Mouse (Mus musculus): Measurements from ENCODE around the gene Igsf8.

Igsf8 gene

DNA sequence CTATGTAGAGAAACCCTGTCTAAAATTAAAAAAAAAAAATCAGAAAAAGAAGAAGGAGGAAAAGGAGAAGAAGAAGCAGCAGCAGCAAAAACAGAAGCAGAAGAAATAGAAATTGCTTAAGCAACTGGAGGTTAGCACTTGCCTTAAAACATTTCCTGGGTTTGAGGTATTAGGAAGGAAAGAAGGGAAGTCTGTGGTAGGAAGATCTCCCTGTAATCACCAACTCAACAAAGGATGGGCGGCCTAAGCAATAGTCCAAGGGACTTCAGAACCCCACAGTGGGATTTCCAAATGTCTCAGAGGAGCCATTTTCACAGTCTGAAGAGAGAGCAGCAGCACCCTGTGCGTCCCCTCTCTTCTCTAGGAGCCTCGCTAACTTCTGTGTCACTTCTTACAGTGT, 91.0 kb downstream of the Igsf8 start:
- no peak for DNase-seq

DNA sequence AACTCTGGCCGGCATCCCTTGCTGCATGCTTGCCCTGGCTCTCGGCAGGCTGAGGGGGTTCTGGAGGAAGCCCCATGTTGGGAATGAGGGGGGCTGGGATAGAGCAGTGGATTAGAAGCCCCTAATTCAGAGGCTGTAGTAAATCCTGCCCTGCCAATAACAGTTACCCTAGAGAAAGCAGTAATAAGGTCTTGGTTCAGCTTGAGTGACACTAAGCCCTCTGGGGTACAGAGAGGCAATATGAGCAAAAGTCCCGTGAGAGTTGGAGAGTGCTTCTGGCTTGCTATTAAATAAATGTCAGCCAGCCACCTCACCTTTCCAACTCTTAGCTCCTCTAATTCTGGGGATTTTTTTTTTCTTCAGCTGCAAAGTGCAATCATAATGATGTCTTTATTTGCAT, 93.9 kb downstream of the Igsf8 start:
- no peak for DNase-seq

DNA sequence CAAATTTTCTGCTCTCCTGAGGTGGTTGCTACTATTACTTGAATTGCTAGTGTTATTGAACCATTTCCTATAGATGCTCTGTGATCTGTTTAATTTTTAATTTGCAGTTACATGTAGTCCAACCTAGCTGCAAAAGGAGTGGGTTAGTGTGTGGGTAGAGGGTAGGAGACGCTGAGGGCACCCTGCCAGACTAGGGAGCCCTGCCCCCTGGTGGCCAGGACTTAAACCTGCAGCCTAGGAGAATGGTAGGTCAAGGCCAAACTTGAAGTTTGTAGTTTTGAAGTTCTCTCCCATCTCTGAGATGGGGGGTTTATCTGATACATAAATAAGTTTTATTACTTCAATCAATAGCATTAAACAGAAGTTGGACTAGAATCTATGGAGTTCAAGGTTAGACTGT, 96.1 kb downstream of the Igsf8 start:
- peak; percentile 76 to 80 for DNase-seq

DNA sequence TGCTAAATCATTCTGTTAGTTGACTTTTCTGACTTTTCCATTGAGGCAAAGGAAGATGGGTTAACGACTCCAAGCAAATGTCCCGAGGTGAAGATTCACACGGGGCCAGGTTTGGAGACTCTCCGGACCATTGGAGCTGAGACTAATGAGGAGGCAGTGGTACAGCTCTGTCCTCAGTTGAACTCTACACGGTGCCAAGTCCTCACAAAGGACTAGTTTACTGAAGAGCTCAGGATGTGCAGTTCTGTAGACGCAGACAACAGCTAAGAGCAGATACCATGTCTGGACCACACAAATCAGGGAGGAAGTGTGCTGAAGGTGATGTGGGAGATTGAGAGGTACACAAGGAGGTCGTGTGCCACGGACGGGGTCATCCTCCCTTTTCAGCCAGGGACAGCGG, 96.9 kb downstream of the Igsf8 start:
- no peak for DNase-seq

DNA sequence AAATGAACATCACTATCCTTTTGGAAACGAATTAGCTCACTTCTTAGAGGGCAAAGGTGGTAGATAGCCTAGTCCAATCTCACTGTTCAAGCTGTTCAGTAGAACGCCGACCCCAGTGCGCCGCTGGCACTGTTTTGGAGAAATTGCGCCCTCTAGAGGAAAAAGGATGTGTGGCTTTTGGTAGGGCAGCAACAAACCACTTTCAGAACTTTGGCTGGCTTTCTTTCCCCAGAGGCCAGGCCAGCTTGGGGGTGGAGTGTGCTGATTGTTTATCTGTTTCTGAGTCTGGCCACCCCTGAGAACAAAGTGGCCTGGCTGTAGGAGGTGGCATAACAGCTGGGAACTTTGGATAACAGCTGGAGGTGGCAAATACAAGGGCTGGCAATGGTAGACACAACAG, 103.2 kb downstream of the Igsf8 start:
- peak; percentile 47 to 66 for DNase-seq

DNA sequence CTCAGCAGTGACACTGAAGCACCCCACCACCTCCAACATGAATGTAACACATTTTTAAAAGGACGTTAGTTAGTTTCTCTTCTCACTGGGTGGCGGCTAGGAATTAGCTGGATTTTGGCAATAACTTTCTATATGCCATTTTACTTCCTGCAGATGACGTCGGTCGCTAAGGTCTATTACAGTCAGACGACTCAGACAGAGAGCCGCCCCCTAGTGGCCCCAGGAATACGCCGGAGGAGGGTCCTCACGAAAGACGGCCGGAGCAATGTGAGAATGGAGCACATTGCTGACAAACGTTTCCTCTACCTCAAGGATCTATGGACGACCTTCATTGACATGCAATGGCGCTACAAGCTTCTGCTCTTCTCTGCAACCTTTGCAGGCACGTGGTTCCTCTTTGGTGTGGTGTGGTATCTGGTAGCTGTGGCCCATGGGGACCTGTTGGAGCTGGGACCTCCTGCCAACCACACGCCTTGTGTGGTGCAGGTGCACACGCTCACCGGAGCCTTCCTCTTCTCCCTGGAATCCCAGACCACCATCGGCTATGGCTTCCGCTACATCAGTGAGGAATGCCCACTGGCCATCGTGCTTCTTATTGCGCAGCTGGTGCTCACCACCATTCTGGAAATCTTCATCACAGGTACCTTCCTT, 107.5 kb downstream of the Igsf8 start:
- DNase-seq = peak; percentile 82 to 85
